Mouse (Mus musculus) adipose tissue, adult 10 weeks (tissue): Measurements from ENCODE around the gene Wdr11. TPM values are rescaled to one million over a fixed set of nuclear protein-coding genes. Genes with fewer than 3 reads are reported as not detected.

Experiments used
- polyA plus RNA-seq: library from polyadenylated mRNA; stranded (reverse); fragments of 350-450 nt; fragmentation: Illumina TruSeq; extraction: RNeasy Lipid Tissue Mini Kit (QIAGEN cat#74804); gene quantifications from one replicate; pipeline ENCODE4 v1.2.3, GENCODE M21; 2014; ENCODE audit warnings: low read depth, low replicate concordance

Wdr11 gene
- 43.0 TPM for polyA plus RNA-seq

DNA sequence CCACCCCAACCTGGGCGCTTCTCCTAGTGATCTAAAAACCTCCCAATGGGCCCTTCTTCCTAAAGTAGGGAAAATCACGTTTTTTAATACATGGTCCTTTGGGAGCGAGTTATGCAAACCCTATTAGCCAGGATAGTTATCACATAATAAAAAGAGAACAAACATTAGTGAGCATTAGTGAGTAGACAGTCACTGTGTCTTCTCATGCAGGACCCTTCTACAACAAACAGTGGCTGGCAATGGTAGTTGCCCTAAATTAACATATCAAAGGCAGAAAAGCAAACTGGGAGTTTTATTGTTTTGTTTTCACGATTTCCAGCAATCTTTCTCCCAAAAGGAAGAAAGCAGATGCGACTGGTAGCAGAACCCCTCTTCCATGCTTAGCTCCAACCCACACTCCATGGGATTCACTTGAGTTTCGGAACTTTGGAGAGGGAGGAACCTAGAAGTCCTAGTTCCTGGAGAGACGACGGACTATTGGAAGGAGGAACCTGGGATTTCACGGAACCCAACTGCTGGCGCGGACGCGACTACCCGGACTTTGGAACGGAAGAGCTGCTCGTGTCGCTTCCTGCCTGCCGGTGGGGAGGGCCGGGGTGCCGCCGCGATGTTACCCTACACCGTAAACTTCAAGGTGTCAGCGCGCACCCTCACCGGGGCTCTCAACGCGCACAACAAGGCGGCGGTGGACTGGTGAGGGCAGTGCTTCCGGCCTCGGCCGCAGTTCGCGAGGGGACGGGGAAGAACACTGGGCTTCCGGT is at the start of gene Wdr11:
TSS of gene Wdr11 (plus strand) at position 493 of the 761 bp plus-strand sequence.

